Mouse (Mus musculus): ENCODE measurements around the gene Add3.

DNA sequence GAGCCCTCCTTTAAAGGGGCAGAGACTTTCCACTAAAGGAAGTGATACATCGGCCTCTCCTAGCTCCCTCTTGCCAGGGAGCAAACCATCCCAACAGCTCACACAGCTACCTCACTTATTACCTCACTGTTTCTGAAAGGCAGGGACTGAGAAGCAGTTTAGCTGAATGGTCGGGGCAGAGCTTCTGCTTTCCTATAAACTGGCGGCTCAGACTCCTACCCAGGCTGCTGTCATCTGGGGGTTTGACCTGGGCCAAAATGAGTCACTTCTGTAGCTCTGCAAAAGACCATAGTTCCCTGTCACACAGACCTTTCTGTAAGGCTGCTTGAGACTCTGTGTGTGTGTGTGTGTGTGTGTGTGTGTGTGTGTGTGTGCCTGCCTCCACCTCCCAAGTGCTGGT lies 79.1 kb downstream of the Add3 start:
- TF ChIP-seq POLR2A (IDR thresholded peaks at IDR 0.05; ENCODE audit: insufficient read depth, low read depth, low read length): no peak
- TF ChIP-seq CTCF (IDR thresholded peaks at IDR 0.05; ENCODE audit: insufficient read depth, low read depth, low read length): no peak

Measured in olfactory bulb, adult 2 months (tissue).